Mouse (Mus musculus) kidney, embryonic 14.5 days (tissue): Measurements from ENCODE around the gene Mxra7. TPM values are rescaled to one million over a fixed set of nuclear protein-coding genes. Genes with fewer than 3 reads are reported as not detected.

Experiments used
- ATAC-seq: fragments of 200-750 bp; cut with Nextera tagmentation; 2 replicates; pipeline ENCODE4 v1.8.0; 2017; ENCODE audit warnings: moderate number of reproducible peaks, mild to moderate bottlenecking, moderate TSS enrichment, moderate library complexity; ENCODE audit not compliant: low FRiP score, low TSS enrichment
- H3K27ac ChIP-seq: fragments of 300-500 bp; sonication (generic); 2 replicates; pipeline ENCODE4 v1.5.1; 2014; ENCODE audit warnings: low read depth, mild to moderate bottlenecking, low read length, moderate library complexity, mixed read lengths
- H3K27me3 ChIP-seq: fragments of 300-500 bp; sonication (generic); 2 replicates; pipeline ENCODE4 v1.6.1; 2014; ENCODE audit warnings: mild to moderate bottlenecking, low read length; ENCODE audit not compliant: control insufficient read depth, insufficient read depth
- H3K36me3 ChIP-seq: fragments of 300-500 bp; sonication (generic); 2 replicates; pipeline ENCODE4 v1.6.1; 2014; ENCODE audit warnings: low read length, mixed read lengths; ENCODE audit not compliant: control insufficient read depth, insufficient read depth
- H3K4me1 ChIP-seq: fragments of 300-500 bp; sonication (generic); 2 replicates; pipeline ENCODE4 v1.6.1; 2014; ENCODE audit warnings: low read length, mixed read lengths; ENCODE audit not compliant: control insufficient read depth, insufficient read depth
- H3K4me2 ChIP-seq: fragments of 300-500 bp; sonication (generic); replicated peaks from 2 replicates; pipeline ENCODE4 v1.6.1; 2014; ENCODE audit warnings: low read depth, mild to moderate bottlenecking, low read length
- H3K4me3 ChIP-seq: fragments of 300-500 bp; sonication (generic); 2 replicates; pipeline ENCODE4 v1.5.1; 2014; ENCODE audit warnings: mild to moderate bottlenecking, low read length
- H3K9ac ChIP-seq: fragments of 300-500 bp; sonication (generic); 2 replicates; pipeline ENCODE4 v1.6.1; 2014; ENCODE audit warnings: low read depth, mild to moderate bottlenecking, low read length, moderate library complexity
- H3K9me3 ChIP-seq: fragments of 300-500 bp; sonication (generic); 2 replicates; pipeline ENCODE4 v1.6.1; 2016; ENCODE audit warnings: low read length; ENCODE audit not compliant: control insufficient read depth
- WGBS: fragments of 180-500 bp; shearing (Covaris S2); extraction: QIAGEN DNeasy Blood & Tissue Kit; methylation state at CpG from one replicate; pipeline ENCODE4 v1.1.7; 2014; 5-methylcytosine and 5-hydroxymethylcytosine counted together
- polyA plus RNA-seq: library from polyadenylated mRNA; unstranded; fragments of >200 nt; fragmentation: Nextera tagmentation; extraction: Ambion mirVana; gene quantifications from 2 replicates; pipeline ENCODE4 v1.2.1, GENCODE M21; 2014

Gene Mxra7
- polyA plus RNA-seq, 1 experiment from 2014 or later = 16.0 TPM

- peak overlapping the region; percentile 98 for H3K4me3 ChIP-seq
- 38% methylated on average over 10 of the region's 10 CpGs for WGBS
- no peak for ATAC-seq
- peak overlapping the region; percentile 100 for H3K9ac ChIP-seq
- H3K4me1 ChIP-seq = peaks cover 11% of the 10 kb centered on the region; the same call in 1 of the 2 replicates
- peak overlapping the region; percentile 59 for H3K4me2 ChIP-seq
- H3K36me3 ChIP-seq = peaks cover 33% of the 10 kb centered on the region
- H3K27me3 ChIP-seq = no peaks in the 10 kb centered on the region
- no peaks in the 10 kb centered on the region for H3K9me3 ChIP-seq
- no peak overlapping the region; the same call in 1 of the 2 replicates for H3K27ac ChIP-seq
Observed at GRCm38 (mm10) chr11:116854279-116854678, 26.4 kb upstream of the Mxra7 start.

GRCm38 (mm10) chr11:116853512-116853928, 25.7 kb upstream of the Mxra7 start:
- H3K9ac ChIP-seq = peak overlapping the region; percentile 100
- peaks cover 11% of the 10 kb centered on the region; the same call in 1 of the 2 replicates for H3K4me1 ChIP-seq
- H3K4me2 ChIP-seq = peak overlapping the region; percentile 59
- H3K27ac ChIP-seq = peak overlapping the region; percentile 97
- WGBS = under 1% methylated on average over 36 of the region's 36 CpGs
- no peaks in the 10 kb centered on the region for H3K9me3 ChIP-seq
- H3K4me3 ChIP-seq = peak overlapping the region; percentile 98
- H3K36me3 ChIP-seq = peaks cover 37% of the 10 kb centered on the region
- ATAC-seq = peak; percentile 91
- H3K27me3 ChIP-seq = no peaks in the 10 kb centered on the region

GRCm38 (mm10) chr11:116852891-116853511, 25.2 kb upstream of the Mxra7 start, which contains the start of gene Srsf2:
Gene Srsf2 (minus strand): TSS chr11:116853094.
- Histone ChIP-seq H3K27ac (peak within 1 kb of the TSS; percentile 97), H3K27me3 (no peaks in the 10 kb centered on the region), H3K4me1 (peaks cover 11% of the 10 kb centered on the region; the same call in 1 of the 2 replicates), H3K36me3 (peaks cover 42% of the 10 kb centered on the region), H3K9ac (peak within 1 kb of the TSS; percentile 100), H3K4me3 (peak within 1 kb of the TSS; percentile 98), H3K9me3 (no peaks in the 10 kb centered on the region), H3K4me2 (peak within 1 kb of the TSS; percentile 74)
- ATAC-seq = peak; percentile 90
- under 1% methylated on average over 72 of the region's 74 CpGs for WGBS

GRCm38 (mm10) chr11:116852291-116852890, 24.5 kb upstream of the Mxra7 start, which contains the start of gene Mfsd11:
Gene Mfsd11 (plus strand): TSS chr11:116852440.
- ATAC-seq = peak; percentile 47
- under 1% methylated on average over 55 of the region's 91 CpGs for WGBS
- Histone ChIP-seq H3K36me3 (peaks cover 46% of the 10 kb centered on the region), H3K4me2 (peak within 1 kb of the TSS; percentile 74), H3K27ac (peak within 1 kb of the TSS; percentile 97), H3K4me3 (peak within 1 kb of the TSS; percentile 98), H3K27me3 (no peaks in the 10 kb centered on the region), H3K9me3 (no peaks in the 10 kb centered on the region), H3K9ac (peak within 1 kb of the TSS; percentile 100), H3K4me1 (peaks cover 11% of the 10 kb centered on the region; the same call in 1 of the 2 replicates)

- H3K9me3 ChIP-seq = no peaks in the 10 kb centered on the region
- under 1% methylated on average over 29 of the region's 29 CpGs for WGBS
- H3K27me3 ChIP-seq = no peaks in the 10 kb centered on the region
- H3K9ac ChIP-seq = peak overlapping the region; percentile 100
- peak overlapping the region; percentile 98 for H3K4me3 ChIP-seq
- H3K36me3 ChIP-seq = peaks cover 46% of the 10 kb centered on the region
- peaks cover 11% of the 10 kb centered on the region; the same call in 1 of the 2 replicates for H3K4me1 ChIP-seq
- ATAC-seq = no peak
- peak overlapping the region; percentile 74 for H3K4me2 ChIP-seq
- peak overlapping the region; percentile 97 for H3K27ac ChIP-seq
Observed at GRCm38 (mm10) chr11:116851576-116852290, 23.9 kb upstream of the Mxra7 start.

- H3K4me1 ChIP-seq = peaks cover 14% of the 10 kb centered on the region; the same call in 1 of the 2 replicates
- H3K9ac ChIP-seq = peak overlapping the region; percentile 100
- peaks cover 44% of the 10 kb centered on the region for H3K36me3 ChIP-seq
- no peaks in the 10 kb centered on the region for H3K27me3 ChIP-seq
- 32% methylated on average over 6 of the region's 6 CpGs for WGBS
- peak overlapping the region; percentile 74 for H3K4me2 ChIP-seq
- ATAC-seq = no peak
- peak overlapping the region; percentile 98 for H3K4me3 ChIP-seq
- no peaks in the 10 kb centered on the region for H3K9me3 ChIP-seq
- no peak overlapping the region for H3K27ac ChIP-seq
Observed at GRCm38 (mm10) chr11:116850833-116851477, 23.1 kb upstream of the Mxra7 start.

- H3K9me3 ChIP-seq = no peaks in the 10 kb centered on the region
- ATAC-seq = no peak
- no peak overlapping the region for H3K27ac ChIP-seq
- peak overlapping the region; percentile 19; the same call in 1 of the 2 replicates for H3K9ac ChIP-seq
- peak overlapping the region; percentile 98 for H3K4me3 ChIP-seq
- H3K36me3 ChIP-seq = peaks cover 47% of the 10 kb centered on the region
- 53% methylated on average over 4 of the region's 4 CpGs for WGBS
- peak overlapping the region; percentile 74 for H3K4me2 ChIP-seq
- peaks cover 14% of the 10 kb centered on the region; the same call in 1 of the 2 replicates for H3K4me1 ChIP-seq
- no peaks in the 10 kb centered on the region for H3K27me3 ChIP-seq
Observed at GRCm38 (mm10) chr11:116850085-116850484, 22.2 kb upstream of the Mxra7 start.

GRCm38 (mm10) chr11:116849587-116849986, 21.7 kb upstream of the Mxra7 start:
- Histone ChIP-seq H3K9ac (no peak overlapping the region), H3K36me3 (peaks cover 47% of the 10 kb centered on the region), H3K9me3 (no peaks in the 10 kb centered on the region), H3K4me3 (no peak overlapping the region), H3K27ac (no peak overlapping the region), H3K27me3 (no peaks in the 10 kb centered on the region), H3K4me2 (no peak overlapping the region), H3K4me1 (peaks cover 10% of the 10 kb centered on the region; the same call in 1 of the 2 replicates)
- no peak for ATAC-seq
